Mouse (Mus musculus): ENCODE results near the gene Pdzd8. TPM values are rescaled to one million over a fixed set of nuclear protein-coding genes. Genes with fewer than 3 reads are reported as not detected.

The Pdzd8 gene
- 9.1 and 10.4 TPM in 2 replicates for polyA plus RNA-seq (2015; fragmentation: Nextera tagmentation; extraction: Ambion mirVana)

DNA sequence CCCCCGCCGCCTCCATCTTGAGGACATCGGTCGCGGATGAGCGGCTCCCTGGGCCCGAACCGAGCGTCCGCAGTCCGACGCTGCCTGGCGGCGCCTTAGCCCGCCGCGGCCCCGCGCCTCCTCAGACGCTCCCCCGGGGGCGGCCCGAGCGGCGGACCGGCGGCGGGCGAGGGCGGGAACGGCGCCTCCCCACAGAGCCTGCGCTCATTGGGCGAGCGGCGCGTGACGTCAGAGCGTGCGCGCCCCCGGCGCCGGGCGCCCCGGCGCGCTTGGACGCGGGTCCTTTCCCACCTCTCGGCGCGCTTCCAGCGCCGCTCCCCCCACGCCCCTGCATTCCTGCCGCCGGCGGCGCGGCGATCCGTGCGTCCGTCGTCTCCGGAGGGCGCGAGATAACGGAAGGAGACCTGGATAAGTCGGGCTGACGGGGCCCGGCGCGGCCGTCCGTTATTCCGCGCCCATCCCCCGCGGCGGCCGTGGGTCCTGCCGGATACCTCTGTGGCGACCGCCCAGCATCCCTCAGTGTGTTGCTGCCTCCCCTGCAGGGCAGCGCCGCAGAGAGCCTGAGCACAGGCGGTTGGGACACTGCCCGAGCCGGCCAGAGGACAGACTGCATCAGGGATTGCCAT is at the start of gene Pdzd8:
Gene Pdzd8 (minus strand): TSS at position 123 of the 626 bp plus-strand sequence.
- Histone ChIP-seq H3K4me3 (peak within 1 kb of the TSS; percentile 92), H3K4me1 (replicated peaks) (peaks cover 42% of the 10 kb centered on the region), H3K36me3 (no peaks in the 10 kb centered on the region), H3K27me3 (no peaks in the 10 kb centered on the region), H3K9me3 (no peaks in the 10 kb centered on the region), H3K4me2 (peak within 1 kb of the TSS; percentile 100), H3K27ac (peak within 1 kb of the TSS; percentile 96), H3K9ac (peak within 1 kb of the TSS; percentile 95)
- under 1% methylated on average over 67 of the region's 91 CpGs for WGBS
- peak; percentile 94 for ATAC-seq (ENCODE audit: low FRiP score)

DNA sequence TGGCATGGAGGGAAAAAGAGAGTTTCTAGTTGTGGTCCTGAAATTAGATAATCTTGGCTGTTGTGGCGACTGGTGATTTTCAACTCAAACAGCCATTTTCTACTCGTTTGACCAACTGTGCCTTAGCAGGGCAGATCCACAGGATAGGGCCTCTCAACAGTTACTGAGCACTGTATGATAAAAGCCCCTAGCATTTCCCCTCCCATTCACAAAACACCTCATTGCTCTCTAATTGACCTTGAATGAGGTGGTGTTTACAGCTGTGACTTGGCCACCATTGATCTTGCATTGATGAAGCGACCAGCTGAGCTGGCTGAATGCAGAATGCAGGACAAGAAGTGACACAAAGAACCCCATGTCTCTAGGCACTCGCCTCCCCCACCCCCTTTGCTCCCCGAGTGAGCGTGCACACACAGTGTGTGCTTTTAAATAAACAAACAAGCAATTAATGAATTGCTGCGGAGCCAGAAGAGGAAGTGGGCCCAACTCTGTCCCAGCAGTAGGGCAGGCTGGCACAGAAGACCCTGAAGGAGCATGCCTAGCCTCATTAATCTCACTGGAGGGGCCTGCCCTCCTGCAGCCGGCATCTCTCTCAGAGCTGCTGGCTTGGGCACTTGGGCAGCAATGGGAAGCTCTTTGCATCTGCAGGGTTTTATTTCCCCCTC is 48.3 kb upstream of the Pdzd8 start:
- ATAC-seq (ENCODE audit: low FRiP score) = peak; percentile 78
- H3K4me1 ChIP-seq (replicated peaks) = peaks cover 14% of the 10 kb centered on the region
- H3K9ac ChIP-seq = no peak overlapping the region
- H3K27ac ChIP-seq = no peak overlapping the region
- H3K36me3 ChIP-seq = no peaks in the 10 kb centered on the region
- H3K27me3 ChIP-seq = peaks cover 64% of the 10 kb centered on the region
- H3K4me3 ChIP-seq = no peak overlapping the region
- 14% methylated on average over 8 of the region's 8 CpGs for WGBS
- no peaks in the 10 kb centered on the region for H3K9me3 ChIP-seq
- no peak overlapping the region for H3K4me2 ChIP-seq

DNA sequence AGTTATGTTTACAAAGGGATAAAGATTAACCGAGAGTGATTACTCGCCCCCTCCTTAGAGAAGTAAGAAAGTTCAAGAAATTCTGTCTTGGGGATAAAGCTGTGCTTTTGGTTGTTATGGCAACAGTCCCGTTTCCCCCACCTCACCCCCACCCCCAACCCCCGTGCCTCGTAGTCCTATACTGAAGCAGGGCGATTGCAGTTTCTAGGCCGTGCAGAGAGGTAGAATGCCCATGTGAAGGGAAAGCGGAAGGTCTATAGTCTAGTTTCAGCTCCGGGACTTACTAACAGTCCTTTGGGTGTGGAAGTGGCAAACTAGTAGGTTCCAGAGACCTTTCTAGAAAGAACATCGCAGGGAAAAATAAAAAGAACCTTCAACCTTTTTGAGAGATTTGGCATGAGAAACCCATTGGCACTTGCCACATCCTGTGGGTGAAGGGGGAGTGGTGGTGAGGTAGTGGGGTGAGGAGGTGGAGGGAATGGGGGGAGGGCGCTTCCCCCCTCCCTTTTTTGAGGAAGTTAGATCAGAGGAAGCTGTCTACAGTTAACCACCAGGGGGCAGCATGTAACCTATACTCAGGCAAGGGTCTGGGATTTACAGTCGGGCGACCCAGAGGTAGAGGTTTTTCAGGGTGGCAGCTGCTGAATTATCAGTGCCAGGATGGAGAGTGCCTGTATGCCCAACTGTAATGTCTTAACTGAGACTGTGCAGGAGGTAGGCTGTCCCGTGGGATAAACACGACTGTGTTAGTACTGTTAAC is 43.4 kb upstream of the Pdzd8 start:
- WGBS = 17% methylated on average over 15 of the region's 15 CpGs
- H3K9ac ChIP-seq = no peak overlapping the region
- no peak overlapping the region for H3K27ac ChIP-seq
- H3K4me2 ChIP-seq = peak overlapping the region; percentile 35
- ATAC-seq (ENCODE audit: low FRiP score) = 0 out of 2 replicates have a peak, but pooled peaks have one; percentile 66
- H3K27me3 ChIP-seq = peaks cover 46% of the 10 kb centered on the region
- H3K4me3 ChIP-seq = no peak overlapping the region
- no peaks in the 10 kb centered on the region for H3K9me3 ChIP-seq
- H3K36me3 ChIP-seq = no peaks in the 10 kb centered on the region
- peaks cover 19% of the 10 kb centered on the region for H3K4me1 ChIP-seq (replicated peaks)

DNA sequence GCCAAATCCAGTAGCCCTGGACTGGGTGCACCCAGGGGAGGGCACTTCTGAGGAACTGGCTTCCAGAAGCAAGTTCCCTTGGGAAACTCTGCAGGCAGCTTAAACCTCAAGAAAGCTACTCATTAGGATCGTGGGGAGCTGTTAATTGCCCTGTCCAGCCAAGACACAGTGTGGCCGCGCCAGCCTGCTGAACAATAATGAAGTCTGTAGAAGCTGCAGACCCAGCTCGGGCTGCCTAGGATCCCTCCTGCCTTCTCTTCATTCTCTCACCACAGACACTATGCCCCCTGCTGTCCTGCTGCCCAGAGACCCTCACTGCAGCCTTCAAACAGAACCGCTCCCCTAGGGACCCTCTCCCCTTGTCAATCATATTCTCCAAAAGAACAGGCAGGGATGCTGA is 42.8 kb upstream of the Pdzd8 start:
- H3K27me3 ChIP-seq = peaks cover 46% of the 10 kb centered on the region
- peak overlapping the region; percentile 35 for H3K4me2 ChIP-seq
- no peak overlapping the region for H3K27ac ChIP-seq
- no peak overlapping the region for H3K9ac ChIP-seq
- ATAC-seq (ENCODE audit: low FRiP score) = no peak
- no peaks in the 10 kb centered on the region for H3K9me3 ChIP-seq
- 5% methylated on average over 5 of the region's 5 CpGs for WGBS
- H3K4me1 ChIP-seq (replicated peaks) = peaks cover 14% of the 10 kb centered on the region
- no peak overlapping the region for H3K4me3 ChIP-seq
- no peaks in the 10 kb centered on the region for H3K36me3 ChIP-seq

DNA sequence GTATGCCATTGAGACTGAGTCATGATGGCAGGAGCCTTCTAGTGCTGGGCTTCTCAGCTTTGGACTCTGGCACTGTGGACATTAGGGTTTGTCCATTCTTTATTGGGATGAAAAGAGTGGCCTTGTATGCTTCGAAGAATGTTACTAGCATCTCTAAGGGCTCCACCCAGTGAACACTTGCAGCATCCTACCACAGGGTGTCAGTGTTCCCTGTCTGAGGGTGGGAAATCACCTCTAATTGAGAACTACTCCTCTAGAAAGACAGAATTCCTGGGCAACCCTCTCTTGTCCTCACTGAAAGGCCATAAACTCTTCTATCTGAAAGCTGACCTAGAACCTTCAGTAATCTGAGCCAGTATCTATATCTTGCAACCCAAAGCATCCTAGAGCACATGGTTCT is 41.6 kb upstream of the Pdzd8 start:
- Histone ChIP-seq H3K36me3 (no peaks in the 10 kb centered on the region), H3K4me1 (replicated peaks) (peaks cover 14% of the 10 kb centered on the region), H3K4me3 (no peak overlapping the region), H3K27ac (no peak overlapping the region), H3K9ac (no peak overlapping the region), H3K27me3 (peaks cover 38% of the 10 kb centered on the region), H3K4me2 (no peak overlapping the region), H3K9me3 (no peaks in the 10 kb centered on the region)
- 58% methylated on average over 1 of the region's 1 CpGs for WGBS
- ATAC-seq (ENCODE audit: low FRiP score) = no peak

DNA sequence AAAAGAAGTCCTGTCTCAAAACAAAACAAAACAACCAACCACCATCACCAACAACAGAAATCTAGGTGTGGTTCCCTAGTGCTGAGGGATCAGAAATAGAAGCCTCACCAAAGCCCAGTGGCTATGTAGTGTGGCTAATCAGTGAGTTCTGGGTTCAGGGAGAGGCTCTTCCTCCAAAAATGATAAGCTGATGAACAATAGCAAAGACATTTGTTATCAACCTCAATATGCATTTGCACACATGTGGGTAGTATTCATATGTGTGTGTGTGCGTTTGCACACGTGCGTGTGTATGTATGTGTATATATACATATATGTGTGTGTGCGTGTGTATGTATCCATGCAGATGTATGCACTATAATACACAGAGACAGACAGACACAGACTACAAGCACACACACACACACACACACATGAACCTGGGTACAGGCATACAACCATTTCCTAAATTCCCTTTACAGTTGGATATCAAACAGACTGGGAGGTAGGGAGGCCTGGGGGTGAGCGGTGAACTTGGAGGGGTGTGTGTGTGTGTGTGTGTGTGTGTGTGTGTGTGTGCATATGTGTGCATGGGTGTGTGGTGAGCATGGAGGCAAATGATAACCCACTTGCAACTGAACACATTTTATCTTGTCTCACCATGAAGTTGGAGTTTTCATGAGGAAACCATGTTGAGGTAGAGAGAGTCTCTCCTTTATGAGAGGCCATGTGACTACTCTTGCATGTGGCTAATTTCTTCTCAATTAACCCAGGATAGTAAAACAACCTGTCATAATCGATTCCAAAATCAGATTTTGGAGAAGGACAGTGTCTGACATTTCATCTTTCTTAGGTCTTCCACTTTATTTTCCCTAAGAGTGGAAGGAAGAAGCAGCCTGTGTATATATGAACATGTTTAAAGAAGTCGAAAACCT is 39.3 kb upstream of the Pdzd8 start:
- peaks cover 14% of the 10 kb centered on the region for H3K4me1 ChIP-seq (replicated peaks)
- no peaks in the 10 kb centered on the region for H3K9me3 ChIP-seq
- H3K27ac ChIP-seq = no peak overlapping the region
- WGBS = 94% methylated on average over 7 of the region's 7 CpGs
- H3K4me2 ChIP-seq = no peak overlapping the region
- H3K27me3 ChIP-seq = peaks cover 21% of the 10 kb centered on the region
- H3K9ac ChIP-seq = no peak overlapping the region
- no peak overlapping the region for H3K4me3 ChIP-seq
- H3K36me3 ChIP-seq = no peaks in the 10 kb centered on the region
- no peak for ATAC-seq (ENCODE audit: low FRiP score)

DNA sequence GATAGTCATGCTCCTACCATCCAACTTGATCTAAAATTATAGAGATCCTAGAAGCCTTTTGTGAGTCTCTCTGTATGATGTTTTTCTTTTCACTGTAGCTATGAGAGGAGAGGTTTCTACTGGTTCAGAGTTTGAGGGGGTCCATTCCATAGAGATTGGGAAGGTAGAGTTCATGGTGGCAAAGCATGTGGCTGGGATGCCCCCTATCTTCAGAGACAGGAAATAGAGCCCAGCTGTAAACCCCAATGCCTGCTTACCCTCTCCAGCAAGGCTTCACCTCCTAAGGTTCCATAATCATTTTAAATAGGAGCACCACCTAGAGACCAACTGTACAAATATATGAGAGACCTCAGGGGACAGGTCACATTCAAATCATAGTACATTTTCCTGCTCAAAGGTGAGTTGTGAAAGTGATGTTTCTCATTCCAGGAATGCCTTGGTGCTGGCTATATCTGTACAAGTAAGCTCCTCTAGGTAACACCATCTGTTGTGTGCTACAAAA is 36.9 kb upstream of the Pdzd8 start:
- Histone ChIP-seq H3K4me3 (no peak overlapping the region), H3K27me3 (peaks cover 5% of the 10 kb centered on the region; the same call in 1 of the 2 replicates), H3K36me3 (no peaks in the 10 kb centered on the region), H3K27ac (no peak overlapping the region), H3K4me2 (no peak overlapping the region), H3K9me3 (no peaks in the 10 kb centered on the region), H3K4me1 (replicated peaks) (no peaks in the 10 kb centered on the region), H3K9ac (no peak overlapping the region)
- ATAC-seq (ENCODE audit: low FRiP score) = no peak

DNA sequence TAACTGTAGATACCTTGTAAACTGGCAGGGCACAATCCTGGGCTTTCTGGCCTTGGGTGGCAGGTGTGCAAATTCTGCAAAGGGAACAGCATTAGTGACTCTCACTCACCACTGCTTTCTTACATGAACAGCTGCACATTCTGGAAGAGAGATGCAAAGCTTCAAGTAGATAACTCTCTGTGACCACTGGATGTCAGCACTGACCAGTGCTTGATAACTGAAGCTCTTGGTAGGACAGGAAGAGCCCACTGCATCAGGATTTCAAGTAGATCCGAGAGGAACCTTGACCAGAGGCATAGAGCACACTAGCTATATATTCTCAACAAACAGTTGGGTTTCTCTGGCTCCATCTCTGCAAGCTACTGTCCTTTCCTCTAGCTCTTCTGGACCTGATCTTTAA is 34.4 kb upstream of the Pdzd8 start:
- WGBS = 52% methylated on average over 1 of the region's 1 CpGs
- ATAC-seq (ENCODE audit: low FRiP score) = no peak

DNA sequence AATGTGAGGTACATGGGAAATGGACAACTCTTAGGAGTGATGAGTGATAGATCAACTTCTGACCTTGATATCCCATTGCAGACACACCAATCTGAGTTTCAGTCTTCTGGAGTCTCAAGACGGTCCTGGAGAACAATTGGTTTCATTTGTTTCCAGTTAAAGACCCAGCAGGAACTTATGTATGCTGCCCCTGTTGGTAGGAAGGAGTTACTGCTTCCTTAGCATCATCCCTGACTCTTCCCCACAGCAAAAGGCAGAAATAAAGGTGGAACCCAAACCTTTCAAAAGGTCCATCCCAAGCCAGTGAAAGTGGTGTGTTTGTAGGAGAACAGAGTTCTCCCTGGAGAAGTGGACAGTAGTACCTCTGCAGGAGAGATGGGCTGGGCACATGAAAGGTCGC is 30.9 kb upstream of the Pdzd8 start:
- ATAC-seq (ENCODE audit: low FRiP score) = no peak
- no peaks in the 10 kb centered on the region for H3K4me1 ChIP-seq (replicated peaks)
- H3K36me3 ChIP-seq = no peaks in the 10 kb centered on the region
- H3K4me3 ChIP-seq = no peak overlapping the region
- H3K27me3 ChIP-seq = no peaks in the 10 kb centered on the region
- no peak overlapping the region for H3K4me2 ChIP-seq
- H3K9ac ChIP-seq = no peak overlapping the region
- 76% methylated on average over 2 of the region's 2 CpGs for WGBS
- no peak overlapping the region for H3K27ac ChIP-seq
- no peaks in the 10 kb centered on the region for H3K9me3 ChIP-seq

More for the DNA sequence above, 34.4 kb upstream of the Pdzd8 start:
- Histone ChIP-seq H3K27me3 (no peaks in the 10 kb centered on the region), H3K4me1 (replicated peaks) (no peaks in the 10 kb centered on the region), H3K4me3 (no peak overlapping the region), H3K9me3 (no peaks in the 10 kb centered on the region), H3K27ac (no peak overlapping the region), H3K4me2 (no peak overlapping the region), H3K36me3 (no peaks in the 10 kb centered on the region), H3K9ac (no peak overlapping the region)

DNA sequence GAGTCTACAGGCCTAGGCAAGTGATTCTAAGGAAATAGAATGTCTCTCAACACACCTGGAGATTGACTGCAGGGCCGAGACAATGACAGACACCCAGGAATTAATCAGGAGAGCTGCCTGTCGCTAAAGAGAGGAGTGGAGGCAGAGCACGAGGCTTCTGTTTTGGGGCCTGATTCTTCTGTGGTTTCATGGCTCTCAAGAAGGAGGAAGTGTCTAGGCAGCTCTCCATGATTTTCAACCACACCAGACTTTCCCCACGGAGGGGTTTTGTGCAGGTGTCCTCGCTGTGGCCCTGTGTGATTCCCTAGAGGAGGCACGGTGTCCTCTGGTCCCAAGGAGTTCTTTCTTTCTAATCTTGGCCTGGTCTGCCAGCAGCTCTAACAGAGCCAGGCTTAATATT is 29.4 kb upstream of the Pdzd8 start:
- H3K4me1 ChIP-seq (replicated peaks) = no peaks in the 10 kb centered on the region
- no peak overlapping the region for H3K9ac ChIP-seq
- H3K9me3 ChIP-seq = no peaks in the 10 kb centered on the region
- no peaks in the 10 kb centered on the region for H3K36me3 ChIP-seq
- no peak for ATAC-seq (ENCODE audit: low FRiP score)
- WGBS = 92% methylated on average over 6 of the region's 6 CpGs
- no peak overlapping the region for H3K4me2 ChIP-seq
- no peaks in the 10 kb centered on the region for H3K27me3 ChIP-seq
- H3K4me3 ChIP-seq = no peak overlapping the region
- H3K27ac ChIP-seq = no peak overlapping the region

DNA sequence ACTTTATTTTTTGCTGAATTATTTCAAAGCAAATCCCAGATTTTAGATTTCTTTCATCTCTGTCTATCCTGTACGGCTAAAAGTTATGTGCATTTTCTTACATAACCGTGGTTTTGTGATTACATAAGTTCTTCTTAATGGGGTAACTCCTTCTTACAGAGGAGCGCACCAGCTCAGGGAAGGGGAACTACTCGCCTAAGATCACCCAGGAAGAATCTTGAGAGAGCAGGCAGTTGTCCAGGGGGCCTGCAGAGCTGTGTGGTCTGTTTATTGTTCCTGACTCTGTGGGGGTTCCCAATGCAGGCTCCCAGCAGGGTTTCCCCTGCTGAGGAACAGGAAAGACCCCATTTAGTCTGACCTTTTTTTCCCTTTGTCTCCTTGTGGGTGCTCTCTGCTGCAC is 27.3 kb upstream of the Pdzd8 start:
- WGBS = 72% methylated on average over 4 of the region's 4 CpGs
- H3K9me3 ChIP-seq = no peaks in the 10 kb centered on the region
- no peak overlapping the region for H3K4me3 ChIP-seq
- no peaks in the 10 kb centered on the region for H3K36me3 ChIP-seq
- no peak overlapping the region for H3K27ac ChIP-seq
- H3K27me3 ChIP-seq = no peaks in the 10 kb centered on the region
- H3K4me1 ChIP-seq (replicated peaks) = no peaks in the 10 kb centered on the region
- H3K4me2 ChIP-seq = no peak overlapping the region
- no peak for ATAC-seq (ENCODE audit: low FRiP score)
- no peak overlapping the region for H3K9ac ChIP-seq

DNA sequence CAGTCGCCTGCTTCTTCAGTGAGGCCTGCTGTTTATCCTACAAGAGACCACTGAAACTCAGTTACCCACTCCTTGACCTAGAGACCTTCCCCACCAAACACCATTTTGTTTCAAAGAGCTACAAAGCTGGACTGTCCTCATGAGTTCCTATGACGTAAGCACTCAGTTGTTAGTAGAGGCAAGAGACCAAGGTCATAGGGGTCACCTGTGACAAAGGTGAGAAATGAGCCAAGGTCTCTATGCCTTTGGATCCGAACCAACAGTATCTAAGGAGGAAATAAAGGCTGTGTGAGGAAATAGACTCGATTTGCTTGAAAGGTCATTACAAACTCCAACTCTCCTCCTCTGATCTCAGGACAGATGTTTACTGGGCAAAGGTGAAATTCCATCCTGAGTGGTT is 25.4 kb upstream of the Pdzd8 start:
- 79% methylated on average over 4 of the region's 4 CpGs for WGBS
- no peak for ATAC-seq (ENCODE audit: low FRiP score)
- H3K4me1 ChIP-seq (replicated peaks) = no peaks in the 10 kb centered on the region

More for the DNA sequence above, 25.4 kb upstream of the Pdzd8 start:
- Histone ChIP-seq H3K27me3 (no peaks in the 10 kb centered on the region), H3K27ac (no peak overlapping the region), H3K9ac (no peak overlapping the region), H3K36me3 (no peaks in the 10 kb centered on the region), H3K4me2 (no peak overlapping the region), H3K4me3 (no peak overlapping the region), H3K9me3 (no peaks in the 10 kb centered on the region)
